Mouse (Mus musculus): ENCODE data around the gene Scd4.

Scd4 gene

DNA sequence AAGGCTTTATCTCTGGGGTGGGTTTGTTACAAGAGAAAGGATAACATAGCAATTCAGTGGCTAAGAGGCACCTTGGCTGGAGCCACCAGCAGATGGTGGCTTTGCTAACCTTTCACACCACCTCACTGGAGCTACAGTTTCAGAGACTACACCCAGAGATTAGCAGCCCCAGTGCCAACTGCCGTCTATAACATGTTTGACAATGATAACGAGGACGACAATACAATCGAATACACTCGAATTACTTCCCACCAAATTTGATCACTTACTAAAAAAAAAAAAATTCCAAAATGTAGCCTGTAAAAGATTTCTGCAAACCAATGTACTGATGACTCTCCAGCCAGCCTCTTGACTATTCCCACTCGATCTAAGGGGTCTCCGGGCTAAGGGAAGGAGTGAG is 62.1 kb downstream of the Scd4 start:
- ChIA-PET POLR2A (interaction anchor here in 3 of 4 experiments (0.5 to 5.0 kb wide), 8 partner anchors 9 to 130 kb away, joined by 3 to 33 read pairs (median 4); partner anchors contain the start of gene Scd1 (in 3 of the 3)), CTCF (interaction anchor here in 2 of 4 experiments (0.7 to 0.9 kb wide), 3 partner anchors 12 to 159 kb away, joined by 3 read pairs; no protein-coding TSS in a partner anchor)

Data from embryonic stem cell, embryonic (primary cell).